Mouse (Mus musculus): Measurements from ENCODE around the gene Gm11213.

GRCm38 (mm10) chr4:63557124-63558059, 47.7 kb downstream of the Gm11213 start:
- TF ChIP-seq CTCF (IDR thresholded peaks at IDR 0.05; ENCODE audit: low read depth) (no peak), EP300 (IDR thresholded peaks at IDR 0.05; ENCODE audit: low read depth) (no peak)
